Mouse (Mus musculus): ENCODE results near the gene Ifnar1. TPM values are rescaled to one million over a fixed set of nuclear protein-coding genes. Genes with fewer than 3 reads are reported as not detected.

The Ifnar1 gene
- total and polyA plus RNA-seq, 3 experiments: 16.2 to 103 (median 72.3) TPM

- Histone ChIP-seq H3K4me3 (ENCODE audit: low read depth, low read length) (peak overlapping the region; percentile 55; the same call in 1 of the 2 replicates), H3K4me1 (ENCODE audit: insufficient read depth, low read depth, low read length) (peaks cover 76% of the 10 kb centered on the region), H3K36me3 (replicated peaks) (no peaks in the 10 kb centered on the region), H3K9me3 (replicated peaks) (0 out of 2 replicates have a peak, but pooled peaks cover 2% of the 10 kb centered on the region), H3K27me3 (ENCODE audit: insufficient read depth, low read length) (no peaks in the 10 kb centered on the region)
- TF ChIP-seq POLR2AphosphoS5 (IDR thresholded peaks at IDR 0.05; ENCODE audit: insufficient replicate concordance, low read depth, low read length): no peak
- no peak for TF ChIP-seq CTCF (IDR thresholded peaks at IDR 0.05; ENCODE audit: low read depth, low read length)
- TF ChIP-seq GATA2 (IDR thresholded peaks at IDR 0.05; ENCODE audit: borderline replicate concordance, low read depth, low read length): no peak
- TF ChIP-seq TAL1 (conservative IDR thresholded peaks at IDR 0.05; ENCODE audit: low read depth, low read length): no peak
- no peak for TF ChIP-seq GATA1 (IDR thresholded peaks at IDR 0.05; ENCODE audit: borderline replicate concordance, low read length)
- no peak for ATAC-seq (ENCODE audit: extremely low read depth, insufficient number of reproducible peaks, low FRiP score, poor library complexity, severe bottlenecking)
- no peak for DNase-seq (ENCODE audit: low spot score)
Measured at GRCm38 (mm10) chr16:91533097-91534001, 48.3 kb downstream of the Ifnar1 start.

- DNase-seq (ENCODE audit: low spot score) (peak; percentile 100), ATAC-seq (ENCODE audit: extremely low read depth, insufficient number of reproducible peaks, low FRiP score, poor library complexity, severe bottlenecking) (peak; percentile 94)
- peak overlapping the region; percentile 41; the same call in 1 of the 2 replicates for H3K4me3 ChIP-seq (ENCODE audit: low read depth, low read length)
- H3K4me1 ChIP-seq (ENCODE audit: insufficient read depth, low read depth, low read length): peaks cover 77% of the 10 kb centered on the region
- 0 out of 2 replicates have a peak, but pooled peaks cover 2% of the 10 kb centered on the region for H3K9me3 ChIP-seq (replicated peaks)
- H3K27me3 ChIP-seq (ENCODE audit: insufficient read depth, low read length): no peaks in the 10 kb centered on the region
- TF ChIP-seq CTCF (IDR thresholded peaks at IDR 0.05; ENCODE audit: low read depth, low read length): no peak
- no peak for TF ChIP-seq POLR2AphosphoS5 (IDR thresholded peaks at IDR 0.05; ENCODE audit: insufficient replicate concordance, low read depth, low read length)
- TF ChIP-seq GATA1 (IDR thresholded peaks at IDR 0.05; ENCODE audit: borderline replicate concordance, low read length): no peak
- TF ChIP-seq TAL1 (conservative IDR thresholded peaks at IDR 0.05; ENCODE audit: low read depth, low read length): no peak
- no peak for TF ChIP-seq GATA2 (IDR thresholded peaks at IDR 0.05; ENCODE audit: borderline replicate concordance, low read depth, low read length)
- no peaks in the 10 kb centered on the region for H3K36me3 ChIP-seq (replicated peaks)
Measured at GRCm38 (mm10) chr16:91534477-91534876, 49.4 kb downstream of the Ifnar1 start.

- no peak for DNase-seq (ENCODE audit: low spot score)
- Histone ChIP-seq H3K4me1 (ENCODE audit: insufficient read depth, low read depth, low read length) (peaks cover 80% of the 10 kb centered on the region), H3K4me3 (ENCODE audit: low read depth, low read length) (peak overlapping the region; percentile 41; the same call in 1 of the 2 replicates), H3K9me3 (replicated peaks) (0 out of 2 replicates have a peak, but pooled peaks cover 2% of the 10 kb centered on the region), H3K36me3 (replicated peaks) (no peaks in the 10 kb centered on the region), H3K27me3 (ENCODE audit: insufficient read depth, low read length) (no peaks in the 10 kb centered on the region)
- no peak for ATAC-seq (ENCODE audit: extremely low read depth, insufficient number of reproducible peaks, low FRiP score, poor library complexity, severe bottlenecking)
- TF ChIP-seq POLR2AphosphoS5 (IDR thresholded peaks at IDR 0.05; ENCODE audit: insufficient replicate concordance, low read depth, low read length) (no peak), GATA2 (IDR thresholded peaks at IDR 0.05; ENCODE audit: borderline replicate concordance, low read depth, low read length) (no peak), TAL1 (conservative IDR thresholded peaks at IDR 0.05; ENCODE audit: low read depth, low read length) (no peak), CTCF (IDR thresholded peaks at IDR 0.05; ENCODE audit: low read depth, low read length) (no peak), GATA1 (IDR thresholded peaks at IDR 0.05; ENCODE audit: borderline replicate concordance, low read length) (no peak)
Measured at GRCm38 (mm10) chr16:91534888-91535287, 49.9 kb downstream of the Ifnar1 start.

- no peak for ATAC-seq (ENCODE audit: extremely low read depth, insufficient number of reproducible peaks, low FRiP score, poor library complexity, severe bottlenecking)
- no peak for DNase-seq (ENCODE audit: low spot score)
- H3K27me3 ChIP-seq (ENCODE audit: insufficient read depth, low read length): no peaks in the 10 kb centered on the region
- TF ChIP-seq TAL1 (conservative IDR thresholded peaks at IDR 0.05; ENCODE audit: low read depth, low read length) (no peak), POLR2AphosphoS5 (IDR thresholded peaks at IDR 0.05; ENCODE audit: insufficient replicate concordance, low read depth, low read length) (no peak), GATA2 (IDR thresholded peaks at IDR 0.05; ENCODE audit: borderline replicate concordance, low read depth, low read length) (no peak), GATA1 (IDR thresholded peaks at IDR 0.05; ENCODE audit: borderline replicate concordance, low read length) (no peak), CTCF (IDR thresholded peaks at IDR 0.05; ENCODE audit: low read depth, low read length) (no peak)
- 0 out of 2 replicates have a peak, but pooled peaks cover 2% of the 10 kb centered on the region for H3K9me3 ChIP-seq (replicated peaks)
- peaks cover 87% of the 10 kb centered on the region for H3K4me1 ChIP-seq (ENCODE audit: insufficient read depth, low read depth, low read length)
- no peaks in the 10 kb centered on the region for H3K36me3 ChIP-seq (replicated peaks)
- peak overlapping the region; percentile 3; the same call in 1 of the 2 replicates for H3K4me3 ChIP-seq (ENCODE audit: low read depth, low read length)
Measured at GRCm38 (mm10) chr16:91536372-91536771, 51.3 kb downstream of the Ifnar1 start.

- TF ChIP-seq GATA1 (IDR thresholded peaks at IDR 0.05; ENCODE audit: borderline replicate concordance, low read length): no peak
- TF ChIP-seq POLR2AphosphoS5 (IDR thresholded peaks at IDR 0.05; ENCODE audit: insufficient replicate concordance, low read depth, low read length): no peak
- peak; percentile 57 for TF ChIP-seq TAL1 (conservative IDR thresholded peaks at IDR 0.05; ENCODE audit: low read depth, low read length)
- TF ChIP-seq GATA2 (IDR thresholded peaks at IDR 0.05; ENCODE audit: borderline replicate concordance, low read depth, low read length): no peak
- no peak for TF ChIP-seq CTCF (IDR thresholded peaks at IDR 0.05; ENCODE audit: low read depth, low read length)
- Histone ChIP-seq H3K9me3 (replicated peaks) (0 out of 2 replicates have a peak, but pooled peaks cover 2% of the 10 kb centered on the region), H3K4me3 (ENCODE audit: low read depth, low read length) (no peak overlapping the region), H3K36me3 (replicated peaks) (no peaks in the 10 kb centered on the region), H3K4me1 (ENCODE audit: insufficient read depth, low read depth, low read length) (peaks cover 90% of the 10 kb centered on the region), H3K27me3 (ENCODE audit: insufficient read depth, low read length) (no peaks in the 10 kb centered on the region)
- DNase-seq (ENCODE audit: low spot score) (no peak), ATAC-seq (ENCODE audit: extremely low read depth, insufficient number of reproducible peaks, low FRiP score, poor library complexity, severe bottlenecking) (peak; percentile 54)
Measured at GRCm38 (mm10) chr16:91537065-91537464, 52.0 kb downstream of the Ifnar1 start.

GRCm38 (mm10) chr16:91538051-91538450 lies 53.0 kb downstream of the Ifnar1 start:
- no peak for TF ChIP-seq CTCF (IDR thresholded peaks at IDR 0.05; ENCODE audit: low read depth, low read length)
- TF ChIP-seq TAL1 (conservative IDR thresholded peaks at IDR 0.05; ENCODE audit: low read depth, low read length): no peak
- no peak for TF ChIP-seq GATA2 (IDR thresholded peaks at IDR 0.05; ENCODE audit: borderline replicate concordance, low read depth, low read length)
- TF ChIP-seq POLR2AphosphoS5 (IDR thresholded peaks at IDR 0.05; ENCODE audit: insufficient replicate concordance, low read depth, low read length): no peak
- TF ChIP-seq GATA1 (IDR thresholded peaks at IDR 0.05; ENCODE audit: borderline replicate concordance, low read length): no peak
- Histone ChIP-seq H3K4me3 (ENCODE audit: low read depth, low read length) (no peak overlapping the region), H3K9me3 (replicated peaks) (0 out of 2 replicates have a peak, but pooled peaks cover 2% of the 10 kb centered on the region), H3K27me3 (ENCODE audit: insufficient read depth, low read length) (no peaks in the 10 kb centered on the region), H3K4me1 (ENCODE audit: insufficient read depth, low read depth, low read length) (peaks cover 86% of the 10 kb centered on the region), H3K36me3 (replicated peaks) (no peaks in the 10 kb centered on the region)
- DNase-seq (ENCODE audit: low spot score) (no peak), ATAC-seq (ENCODE audit: extremely low read depth, insufficient number of reproducible peaks, low FRiP score, poor library complexity, severe bottlenecking) (no peak)
